Mouse (Mus musculus): ENCODE results near the gene Olfr1042. TPM values are rescaled to one million over a fixed set of nuclear protein-coding genes. Genes with fewer than 3 reads are reported as not detected.
"Not testable (repeated sequence)": the region's sequence is repeated elsewhere in the genome, so short reads cannot be mapped to it uniquely, and the experiment has no call there.

The Olfr1042 gene
- polyA plus RNA-seq (2015; fragmentation: Nextera tagmentation; extraction: Ambion mirVana): 0.01 TPM in 1 of 2 replicates, not detected in the other

DNA sequence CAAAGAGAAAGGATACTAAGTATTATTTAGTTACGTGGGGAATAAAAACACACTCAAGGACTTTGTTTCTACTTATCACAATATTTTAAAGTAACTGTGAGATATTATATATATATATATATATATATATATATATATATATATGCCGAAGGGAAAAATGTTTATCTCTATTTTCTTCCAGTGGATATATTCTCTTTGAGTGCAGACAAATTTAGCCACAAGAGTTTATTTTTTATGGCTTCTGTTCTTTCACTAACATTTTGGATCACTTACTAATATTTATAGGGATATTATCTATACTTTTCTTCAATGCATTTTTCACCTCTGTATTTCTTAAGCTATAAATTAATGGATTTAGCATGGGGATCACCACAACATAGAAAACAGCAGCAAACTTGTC, at the start of gene Olfr1042:
Gene Olfr1042 (minus strand): TSS at position 101 of the 400 bp plus-strand sequence.
- Histone ChIP-seq H3K4me3 (ENCODE audit: low read depth, low read length) (no peak within 1 kb of the TSS), H3K36me3 (ENCODE audit: control insufficient read depth, insufficient read depth, low read length) (no peaks in the 10 kb centered on the region), H3K9ac (ENCODE audit: low read length) (no peak within 1 kb of the TSS), H3K4me2 (replicated peaks; ENCODE audit: low read depth) (no peak within 1 kb of the TSS), H3K4me1 (replicated peaks; ENCODE audit: control insufficient read depth, insufficient read depth) (no peaks in the 10 kb centered on the region), H3K9me3 (ENCODE audit: control insufficient read depth, low read length) (no peaks in the 10 kb centered on the region), H3K27ac (replicated peaks) (no peak within 1 kb of the TSS), H3K27me3 (ENCODE audit: control insufficient read depth, insufficient read depth, low read length) (no peaks in the 10 kb centered on the region)
- no peak for TF ChIP-seq CTCF (IDR thresholded peaks at IDR 0.05; ENCODE audit: low read depth)
- no peak for TF ChIP-seq EP300 (optimal IDR thresholded peaks at IDR 0.05)
- no peak for DNase-seq (ENCODE audit: low spot score)
- no peak for ATAC-seq (ENCODE audit: low FRiP score, low TSS enrichment)
- 87% methylated on average over 2 of the region's 2 CpGs for WGBS

DNA sequence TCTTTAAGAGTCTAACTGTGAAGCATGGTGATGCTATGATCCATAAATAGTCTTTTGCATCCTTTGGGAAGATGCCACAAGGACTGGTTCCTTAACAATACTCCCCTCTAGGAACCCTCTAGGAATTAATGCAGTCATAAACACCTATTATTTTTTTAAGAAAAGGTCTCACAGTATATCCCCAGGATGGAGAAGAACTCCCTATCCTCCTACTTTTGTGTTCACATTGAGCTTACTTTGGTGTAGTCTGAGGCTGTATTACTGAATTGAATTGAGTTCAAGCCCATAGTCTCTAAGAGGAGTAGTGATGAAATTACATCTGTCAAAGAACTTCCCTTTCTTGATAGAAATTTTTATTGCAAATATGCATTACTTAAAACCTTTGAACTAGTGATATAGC, 41.3 kb upstream of the Olfr1042 start, which contains the start of gene Olfr1045:
Gene Olfr1045 (minus strand): TSS at position 101 of the 400 bp plus-strand sequence.
- no peaks in the 10 kb centered on the region for H3K27me3 ChIP-seq (ENCODE audit: control insufficient read depth, insufficient read depth, low read length)
- no peak within 1 kb of the TSS for H3K4me2 ChIP-seq (replicated peaks; ENCODE audit: low read depth)
- no peak within 1 kb of the TSS for H3K27ac ChIP-seq (replicated peaks)
- H3K36me3 ChIP-seq (ENCODE audit: control insufficient read depth, insufficient read depth, low read length): no peaks in the 10 kb centered on the region
- TF ChIP-seq EP300 (optimal IDR thresholded peaks at IDR 0.05) (no peak), CTCF (IDR thresholded peaks at IDR 0.05; ENCODE audit: low read depth) (no peak)
- H3K9ac ChIP-seq (ENCODE audit: low read length): no peak within 1 kb of the TSS
- DNase-seq (ENCODE audit: low spot score) (no peak), ATAC-seq (ENCODE audit: low FRiP score, low TSS enrichment) (no peak)
- no peaks in the 10 kb centered on the region for H3K9me3 ChIP-seq (ENCODE audit: control insufficient read depth, low read length)
- H3K4me1 ChIP-seq (replicated peaks; ENCODE audit: control insufficient read depth, insufficient read depth): no peaks in the 10 kb centered on the region
- no peak within 1 kb of the TSS for H3K4me3 ChIP-seq (ENCODE audit: low read depth, low read length)

DNA sequence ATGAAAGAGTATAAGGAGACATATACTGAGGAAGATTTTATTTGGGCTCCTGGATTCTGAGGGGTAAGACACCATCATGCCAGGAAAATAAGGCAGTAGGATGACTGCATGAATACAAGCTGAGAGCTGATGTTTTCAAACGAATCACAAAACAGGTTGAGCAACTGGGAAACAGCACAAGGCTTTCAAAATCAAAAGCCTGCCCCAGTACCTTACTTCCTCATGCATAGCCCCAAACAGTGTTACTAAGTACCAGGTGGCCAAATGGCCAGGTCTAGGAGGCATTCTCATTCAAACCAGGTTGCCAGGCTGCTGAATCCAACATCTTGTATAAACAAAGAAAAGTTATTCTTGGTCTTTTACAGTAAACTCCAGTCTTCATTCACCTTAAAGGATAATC, 34.2 kb upstream of the Olfr1042 start:
- no peak overlapping the region for H3K4me2 ChIP-seq (replicated peaks; ENCODE audit: low read depth)
- H3K27ac ChIP-seq (replicated peaks): no peak overlapping the region
- no peaks in the 10 kb centered on the region for H3K4me1 ChIP-seq (replicated peaks; ENCODE audit: control insufficient read depth, insufficient read depth)
- H3K27me3 ChIP-seq (ENCODE audit: control insufficient read depth, insufficient read depth, low read length): no peaks in the 10 kb centered on the region
- TF ChIP-seq EP300 (optimal IDR thresholded peaks at IDR 0.05) (no peak), CTCF (IDR thresholded peaks at IDR 0.05; ENCODE audit: low read depth) (no peak)
- WGBS: 41% methylated on average over 1 of the region's 1 CpGs
- no peaks in the 10 kb centered on the region for H3K9me3 ChIP-seq (ENCODE audit: control insufficient read depth, low read length)
- H3K36me3 ChIP-seq (ENCODE audit: control insufficient read depth, insufficient read depth, low read length): no peaks in the 10 kb centered on the region
- H3K4me3 ChIP-seq (ENCODE audit: low read depth, low read length): no peak overlapping the region
- no peak overlapping the region for H3K9ac ChIP-seq (ENCODE audit: low read length)
- DNase-seq (ENCODE audit: low spot score): no peak
- ATAC-seq (ENCODE audit: low FRiP score, low TSS enrichment): no peak

DNA sequence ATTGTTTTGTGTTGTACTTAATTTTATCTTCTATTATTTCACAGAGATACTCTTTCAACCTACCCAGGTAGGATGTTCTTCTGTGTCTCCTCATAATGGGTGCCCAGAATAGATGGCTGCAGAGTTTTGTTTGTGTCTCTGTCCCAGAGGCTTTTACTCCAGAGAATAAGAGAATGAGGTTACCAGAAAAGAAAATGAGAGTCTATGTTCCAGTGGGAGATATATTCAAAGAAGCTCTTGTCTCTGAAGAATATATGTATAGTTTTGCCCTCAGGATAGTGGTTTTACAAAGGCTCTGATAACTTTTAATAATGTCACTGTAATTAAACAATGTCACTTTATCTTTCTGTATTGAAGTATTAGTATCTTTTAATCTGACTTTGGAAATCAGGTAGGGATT, 23.9 kb upstream of the Olfr1042 start, which contains the start of gene Olfr52:
Gene Olfr52 (minus strand): TSS at position 101 of the 400 bp plus-strand sequence.
- no peak within 1 kb of the TSS for H3K4me2 ChIP-seq (replicated peaks; ENCODE audit: low read depth)
- ATAC-seq (ENCODE audit: low FRiP score, low TSS enrichment): no peak
- TF ChIP-seq CTCF (IDR thresholded peaks at IDR 0.05; ENCODE audit: low read depth) (no peak), EP300 (optimal IDR thresholded peaks at IDR 0.05) (no peak)

DNA sequence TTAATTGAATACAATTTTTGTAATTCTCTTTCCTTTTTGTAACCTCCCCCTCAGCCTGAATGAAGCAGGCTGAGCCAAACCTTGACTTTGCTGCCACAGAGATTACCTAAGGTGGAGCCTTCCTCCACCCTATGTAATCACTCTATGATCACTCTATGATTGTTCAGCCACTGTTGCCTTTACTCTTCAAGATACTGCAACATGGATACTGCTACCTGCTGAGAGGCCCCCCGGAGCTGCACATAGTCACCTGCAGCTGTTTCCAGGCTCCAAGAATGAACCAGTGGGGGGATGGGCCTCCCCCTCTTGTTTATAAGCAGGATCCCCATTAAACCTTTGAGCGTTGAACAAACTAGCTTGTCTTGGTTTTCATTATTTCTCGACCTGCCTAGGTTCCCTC, 18.3 kb upstream of the Olfr1042 start:
- Histone ChIP-seq H3K9me3 (ENCODE audit: control insufficient read depth, low read length) (no peaks in the 10 kb centered on the region), H3K27me3 (ENCODE audit: control insufficient read depth, insufficient read depth, low read length) (no peaks in the 10 kb centered on the region), H3K27ac (replicated peaks) (no peak overlapping the region), H3K9ac (ENCODE audit: low read length) (no peak overlapping the region), H3K4me1 (replicated peaks; ENCODE audit: control insufficient read depth, insufficient read depth) (no peaks in the 10 kb centered on the region), H3K36me3 (ENCODE audit: control insufficient read depth, insufficient read depth, low read length) (no peaks in the 10 kb centered on the region), H3K4me3 (ENCODE audit: low read depth, low read length) (no peak overlapping the region), H3K4me2 (replicated peaks; ENCODE audit: low read depth) (no peak overlapping the region)
- no peak for ATAC-seq (ENCODE audit: low FRiP score, low TSS enrichment)
- no peak for DNase-seq (ENCODE audit: low spot score)
- 72% methylated on average over 3 of the region's 3 CpGs for WGBS
- TF ChIP-seq CTCF (IDR thresholded peaks at IDR 0.05; ENCODE audit: low read depth) (no peak), EP300 (optimal IDR thresholded peaks at IDR 0.05) (no peak)

More for the DNA sequence above, 23.9 kb upstream of the Olfr1042 start, which contains the start of gene Olfr52:
- H3K36me3 ChIP-seq (ENCODE audit: control insufficient read depth, insufficient read depth, low read length): no peaks in the 10 kb centered on the region
- DNase-seq (ENCODE audit: low spot score): no peak
- no peak within 1 kb of the TSS for H3K4me3 ChIP-seq (ENCODE audit: low read depth, low read length)
- H3K27me3 ChIP-seq (ENCODE audit: control insufficient read depth, insufficient read depth, low read length): no peaks in the 10 kb centered on the region
- no peaks in the 10 kb centered on the region for H3K9me3 ChIP-seq (ENCODE audit: control insufficient read depth, low read length)
- H3K4me1 ChIP-seq (replicated peaks; ENCODE audit: control insufficient read depth, insufficient read depth): no peaks in the 10 kb centered on the region
- no peak within 1 kb of the TSS for H3K9ac ChIP-seq (ENCODE audit: low read length)
- no peak within 1 kb of the TSS for H3K27ac ChIP-seq (replicated peaks)

DNA sequence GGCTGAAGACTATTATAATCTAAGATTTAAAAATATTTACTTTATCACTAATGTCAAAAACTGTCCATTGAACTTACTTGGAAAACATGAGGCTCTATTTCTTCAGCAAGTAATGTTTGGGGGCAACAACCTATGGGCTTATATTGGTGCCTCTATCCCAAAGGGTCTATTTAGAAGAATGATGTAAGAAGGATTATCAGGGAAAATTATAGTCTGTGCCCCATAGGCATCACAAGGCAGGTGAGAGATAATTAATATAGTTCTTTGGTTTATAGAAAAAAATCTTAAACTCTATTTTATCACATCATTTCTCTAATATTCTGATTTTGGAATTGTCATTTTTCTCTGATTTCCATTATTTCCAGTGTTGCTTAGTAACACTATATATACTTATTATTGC, 16.1 kb upstream of the Olfr1042 start, which contains the start of gene Olfr1044:
Gene Olfr1044 (minus strand): TSS at position 101 of the 400 bp plus-strand sequence.
- H3K4me3 ChIP-seq (ENCODE audit: low read depth, low read length): no peak within 1 kb of the TSS
- DNase-seq (ENCODE audit: low spot score): no peak
- no peak for TF ChIP-seq EP300 (optimal IDR thresholded peaks at IDR 0.05)
- TF ChIP-seq CTCF (IDR thresholded peaks at IDR 0.05; ENCODE audit: low read depth): no peak
- no peaks in the 10 kb centered on the region for H3K9me3 ChIP-seq (ENCODE audit: control insufficient read depth, low read length)
- ATAC-seq (ENCODE audit: low FRiP score, low TSS enrichment): no peak
- no peak within 1 kb of the TSS for H3K9ac ChIP-seq (ENCODE audit: low read length)
- no peaks in the 10 kb centered on the region for H3K36me3 ChIP-seq (ENCODE audit: control insufficient read depth, insufficient read depth, low read length)
- H3K27ac ChIP-seq (replicated peaks): no peak within 1 kb of the TSS
- H3K4me1 ChIP-seq (replicated peaks; ENCODE audit: control insufficient read depth, insufficient read depth): no peaks in the 10 kb centered on the region
- H3K4me2 ChIP-seq (replicated peaks; ENCODE audit: low read depth): no peak within 1 kb of the TSS
- no peaks in the 10 kb centered on the region for H3K27me3 ChIP-seq (ENCODE audit: control insufficient read depth, insufficient read depth, low read length)

DNA sequence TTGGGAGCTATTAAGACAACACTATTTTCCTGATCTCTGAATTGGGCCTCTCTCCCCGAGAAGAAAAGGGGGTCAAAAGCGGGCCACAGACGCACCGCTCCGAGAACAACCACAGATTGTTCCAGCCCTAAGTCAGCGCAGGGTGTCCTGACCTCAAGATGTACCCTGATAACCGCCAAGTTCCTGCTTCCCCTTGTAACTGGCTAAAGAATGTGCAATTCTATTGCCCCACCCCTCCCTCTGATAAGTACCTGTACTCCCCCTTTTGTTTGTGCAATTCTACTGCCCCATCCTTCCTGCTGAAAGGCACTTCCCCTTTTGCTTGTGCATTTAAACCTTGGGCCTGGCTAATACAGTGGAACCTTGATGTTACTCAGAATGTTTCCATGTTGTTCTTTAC, 13.8 kb upstream of the Olfr1042 start:
- not testable (repeated sequence) for ATAC-seq (ENCODE audit: low FRiP score, low TSS enrichment); H3K36me3 ChIP-seq (ENCODE audit: control insufficient read depth, insufficient read depth, low read length); DNase-seq (ENCODE audit: low spot score); H3K4me2 ChIP-seq (replicated peaks; ENCODE audit: low read depth); H3K4me1 ChIP-seq (replicated peaks; ENCODE audit: control insufficient read depth, insufficient read depth); H3K9ac ChIP-seq (ENCODE audit: low read length); H3K27ac ChIP-seq (replicated peaks); H3K27me3 ChIP-seq (ENCODE audit: control insufficient read depth, insufficient read depth, low read length); H3K9me3 ChIP-seq (ENCODE audit: control insufficient read depth, low read length); H3K4me3 ChIP-seq (ENCODE audit: low read depth, low read length)
- WGBS: 68% methylated on average over 7 of the region's 7 CpGs
